Mouse (Mus musculus): Measurements from ENCODE around the gene Gmeb2. TPM values are rescaled to one million over a fixed set of nuclear protein-coding genes. Genes with fewer than 3 reads are reported as not detected.
"Not testable (repeated sequence)": the region's sequence is repeated elsewhere in the genome, so short reads cannot be mapped to it uniquely, and the experiment has no call there.

The Gmeb2 gene
- 16.4 and 16.7 TPM in 2 replicates for polyA plus RNA-seq (2011; ENCODE audit: insufficient read depth, insufficient read length, low read depth, missing spikeins)

DNA sequence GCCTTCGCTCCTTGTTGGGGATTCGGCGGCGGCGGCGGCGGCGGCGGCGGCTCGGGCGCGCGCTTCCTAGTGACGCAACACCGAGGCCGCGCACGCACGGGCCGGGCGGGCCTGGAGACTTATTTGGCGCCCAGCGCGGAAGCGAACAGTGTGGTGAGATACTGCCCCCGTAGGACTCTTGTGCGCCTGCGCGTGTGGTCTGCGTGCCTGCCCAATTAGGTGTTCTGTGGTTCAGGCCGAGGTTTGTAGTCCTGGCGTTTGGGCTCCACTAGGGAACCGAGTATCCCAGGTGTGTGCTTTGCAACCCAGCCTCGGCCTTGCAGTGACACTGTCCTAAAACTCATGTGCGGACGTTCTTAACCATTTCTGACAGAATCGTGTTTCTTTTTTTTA, at the start of gene Gmeb2:
Gmeb2 (minus strand) TSS at position 78 of the 393 bp plus-strand sequence.
- not testable (repeated sequence) for H3K36me3 ChIP-seq (ENCODE audit: control insufficient read depth, insufficient read depth, low read length, poor library complexity, severe bottlenecking); H3K4me1 ChIP-seq (ENCODE audit: control insufficient read depth, insufficient read depth, low read length); H3K9me3 ChIP-seq (replicated peaks; ENCODE audit: control insufficient read depth, insufficient read depth, low read length, poor library complexity, severe bottlenecking); H3K27me3 ChIP-seq (ENCODE audit: control insufficient read depth, insufficient read depth, low read length, poor library complexity, severe bottlenecking)
- TF ChIP-seq POLR2A (IDR thresholded peaks at IDR 0.05; ENCODE audit: insufficient read depth, low read length), result peak; percentile 72
- Histone ChIP-seq H3K4me3 (ENCODE audit: low read depth, low read length) (peak within 1 kb of the TSS; percentile 76), H3K27ac (ENCODE audit: insufficient read depth, low read length) (peak within 1 kb of the TSS; percentile 85), H3K9ac (ENCODE audit: low read depth, poor library complexity, severe bottlenecking) (peak within 1 kb of the TSS; percentile 82)

DNA sequence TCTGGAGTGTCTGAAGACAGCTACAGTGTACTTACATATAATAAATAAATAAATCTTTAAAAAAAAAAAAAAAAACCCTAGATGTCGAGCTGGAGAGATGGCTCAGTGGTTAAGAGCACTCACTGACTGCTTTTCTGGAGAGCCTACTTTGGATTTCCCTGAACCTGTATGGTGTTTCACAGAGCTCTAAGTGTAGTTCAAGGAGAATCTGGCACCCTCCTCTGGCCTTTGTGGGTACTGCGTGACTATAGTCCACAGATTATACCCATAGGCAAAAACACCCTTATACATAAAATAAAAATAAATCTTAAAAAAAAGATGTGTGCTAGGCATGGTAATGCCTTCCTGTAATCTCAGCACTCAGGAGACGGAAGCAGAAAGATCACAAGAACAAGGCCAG, 46.2 kb upstream of the Gmeb2 start:
- Histone ChIP-seq H3K9ac (ENCODE audit: low read depth, poor library complexity, severe bottlenecking) (no peak overlapping the region), H3K36me3 (ENCODE audit: control insufficient read depth, insufficient read depth, low read length, poor library complexity, severe bottlenecking) (peaks cover 63% of the 10 kb centered on the region)
- no peak for TF ChIP-seq EP300 (IDR thresholded peaks at IDR 0.05; ENCODE audit: insufficient read depth, low read depth, low read length)

DNA sequence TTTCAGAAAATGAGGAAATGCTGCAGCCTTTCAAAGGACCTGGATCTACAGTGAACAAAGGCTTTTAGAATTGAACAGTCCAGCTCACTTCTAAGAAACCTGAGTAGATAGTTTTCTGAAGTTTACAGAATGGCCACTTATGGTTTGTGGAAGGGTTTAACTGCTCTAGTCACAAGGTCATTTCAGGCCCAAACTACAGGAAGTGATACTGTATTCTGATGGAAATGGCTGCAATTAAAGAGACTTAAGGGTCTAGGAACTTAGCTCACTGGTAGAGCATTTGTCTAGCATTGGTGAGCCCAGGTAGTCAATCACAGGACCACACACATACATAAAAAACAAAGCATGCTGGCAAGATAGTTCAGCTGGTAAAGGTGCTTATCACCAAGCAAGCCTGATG, 44.7 kb upstream of the Gmeb2 start:
- Histone ChIP-seq H3K27me3 (ENCODE audit: control insufficient read depth, insufficient read depth, low read length, poor library complexity, severe bottlenecking) (no peaks in the 10 kb centered on the region), H3K27ac (ENCODE audit: insufficient read depth, low read length) (peak overlapping the region; percentile 77), H3K9me3 (replicated peaks; ENCODE audit: control insufficient read depth, insufficient read depth, low read length, poor library complexity, severe bottlenecking) (no peaks in the 10 kb centered on the region), H3K4me3 (ENCODE audit: low read depth, low read length) (no peak overlapping the region), H3K9ac (ENCODE audit: low read depth, poor library complexity, severe bottlenecking) (no peak overlapping the region), H3K4me1 (ENCODE audit: control insufficient read depth, insufficient read depth, low read length) (no peaks in the 10 kb centered on the region), H3K36me3 (ENCODE audit: control insufficient read depth, insufficient read depth, low read length, poor library complexity, severe bottlenecking) (peaks cover 61% of the 10 kb centered on the region)
- TF ChIP-seq EP300 (IDR thresholded peaks at IDR 0.05; ENCODE audit: insufficient read depth, low read depth, low read length) (no peak), CTCF (IDR thresholded peaks at IDR 0.05; ENCODE audit: low read depth, low read length) (no peak), POLR2A (IDR thresholded peaks at IDR 0.05; ENCODE audit: insufficient read depth, low read length) (no peak)

More for the DNA sequence above, 46.2 kb upstream of the Gmeb2 start:
- H3K27ac ChIP-seq (ENCODE audit: insufficient read depth, low read length), result no peak overlapping the region
- no peak overlapping the region for H3K4me3 ChIP-seq (ENCODE audit: low read depth, low read length)
- H3K27me3 ChIP-seq (ENCODE audit: control insufficient read depth, insufficient read depth, low read length, poor library complexity, severe bottlenecking), result no peaks in the 10 kb centered on the region
- no peaks in the 10 kb centered on the region for H3K4me1 ChIP-seq (ENCODE audit: control insufficient read depth, insufficient read depth, low read length)
- H3K9me3 ChIP-seq (replicated peaks; ENCODE audit: control insufficient read depth, insufficient read depth, low read length, poor library complexity, severe bottlenecking), result no peaks in the 10 kb centered on the region

DNA sequence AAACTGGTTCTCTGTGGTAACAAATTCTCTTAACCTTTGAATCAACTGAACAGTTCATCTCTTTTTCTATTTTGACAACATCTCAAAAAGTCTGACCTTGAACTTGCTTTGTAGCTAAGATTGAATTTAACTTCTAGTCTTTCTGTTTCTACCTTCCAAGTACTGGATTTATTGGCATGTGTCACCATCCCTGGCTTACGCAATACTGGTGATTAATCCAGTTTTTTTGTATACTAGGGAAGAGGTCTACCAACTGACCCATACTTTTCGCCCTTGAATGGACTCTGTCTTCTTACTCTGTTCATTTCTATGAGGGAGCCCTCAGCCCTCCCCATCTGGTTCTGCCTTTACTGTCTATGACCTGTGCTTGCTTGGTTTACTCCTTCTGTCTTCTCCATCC, 38.3 kb upstream of the Gmeb2 start:
- Histone ChIP-seq H3K4me3 (ENCODE audit: low read depth, low read length) (no peak overlapping the region), H3K9me3 (replicated peaks; ENCODE audit: control insufficient read depth, insufficient read depth, low read length, poor library complexity, severe bottlenecking) (no peaks in the 10 kb centered on the region), H3K4me1 (ENCODE audit: control insufficient read depth, insufficient read depth, low read length) (no peaks in the 10 kb centered on the region), H3K36me3 (ENCODE audit: control insufficient read depth, insufficient read depth, low read length, poor library complexity, severe bottlenecking) (peaks cover 71% of the 10 kb centered on the region), H3K27me3 (ENCODE audit: control insufficient read depth, insufficient read depth, low read length, poor library complexity, severe bottlenecking) (no peaks in the 10 kb centered on the region), H3K27ac (ENCODE audit: insufficient read depth, low read length) (no peak overlapping the region), H3K9ac (ENCODE audit: low read depth, poor library complexity, severe bottlenecking) (no peak overlapping the region)
- TF ChIP-seq POLR2A (IDR thresholded peaks at IDR 0.05; ENCODE audit: insufficient read depth, low read length) (no peak), CTCF (IDR thresholded peaks at IDR 0.05; ENCODE audit: low read depth, low read length) (no peak), EP300 (IDR thresholded peaks at IDR 0.05; ENCODE audit: insufficient read depth, low read depth, low read length) (no peak)

DNA sequence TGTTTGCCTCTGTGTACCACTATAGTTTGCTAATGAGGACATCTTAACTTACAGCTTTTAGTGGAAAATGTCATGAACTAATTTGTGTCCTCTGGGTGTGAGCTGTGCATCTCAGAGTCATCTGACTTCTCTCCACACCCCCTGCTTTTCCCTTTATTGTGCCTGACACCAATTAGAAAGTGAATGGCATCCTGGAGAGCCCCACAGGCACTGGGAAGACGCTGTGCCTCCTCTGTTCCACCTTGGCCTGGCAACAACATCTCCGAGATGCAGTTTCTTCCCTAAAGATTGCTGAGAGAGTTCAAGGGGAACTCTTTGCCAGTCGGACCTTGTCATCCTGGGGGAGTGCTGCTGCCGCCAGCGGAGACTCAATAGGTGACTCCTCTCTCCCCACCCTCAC, 34.3 kb upstream of the Gmeb2 start:
- H3K4me3 ChIP-seq (ENCODE audit: low read depth, low read length), result no peak overlapping the region
- H3K27me3 ChIP-seq (ENCODE audit: control insufficient read depth, insufficient read depth, low read length, poor library complexity, severe bottlenecking), result no peaks in the 10 kb centered on the region
- no peak overlapping the region for H3K9ac ChIP-seq (ENCODE audit: low read depth, poor library complexity, severe bottlenecking)
- no peaks in the 10 kb centered on the region for H3K9me3 ChIP-seq (replicated peaks; ENCODE audit: control insufficient read depth, insufficient read depth, low read length, poor library complexity, severe bottlenecking)
- H3K27ac ChIP-seq (ENCODE audit: insufficient read depth, low read length), result no peak overlapping the region
- TF ChIP-seq EP300 (IDR thresholded peaks at IDR 0.05; ENCODE audit: insufficient read depth, low read depth, low read length) (no peak), CTCF (IDR thresholded peaks at IDR 0.05; ENCODE audit: low read depth, low read length) (no peak), POLR2A (IDR thresholded peaks at IDR 0.05; ENCODE audit: insufficient read depth, low read length) (no peak)
- peaks cover 8% of the 10 kb centered on the region for H3K4me1 ChIP-seq (ENCODE audit: control insufficient read depth, insufficient read depth, low read length)
- H3K36me3 ChIP-seq (ENCODE audit: control insufficient read depth, insufficient read depth, low read length, poor library complexity, severe bottlenecking), result peaks cover 49% of the 10 kb centered on the region

DNA sequence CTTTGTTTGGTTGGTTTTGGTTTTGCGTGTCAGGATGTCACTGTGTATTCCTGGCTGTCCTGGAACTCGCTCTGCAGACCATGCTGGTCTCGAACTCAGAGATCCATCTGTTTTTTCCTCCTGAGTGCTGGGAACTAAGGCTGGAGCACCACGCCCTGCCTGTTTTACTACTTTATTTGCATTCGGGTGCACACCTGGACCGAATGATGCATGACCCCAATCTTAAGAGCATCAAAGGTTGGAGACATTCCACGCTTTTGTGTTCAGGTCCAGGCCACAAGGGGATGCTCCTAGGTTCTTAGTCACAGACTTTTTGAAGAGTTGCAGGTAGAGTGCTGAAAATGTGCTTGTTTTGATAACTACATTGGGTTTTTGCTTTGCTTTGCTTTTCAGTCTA, 32.3 kb upstream of the Gmeb2 start:
- H3K27ac ChIP-seq (ENCODE audit: insufficient read depth, low read length), result 0 out of 2 replicates have a peak overlapping the region, but pooled peaks have one; percentile 7
- TF ChIP-seq EP300 (IDR thresholded peaks at IDR 0.05; ENCODE audit: insufficient read depth, low read depth, low read length) (no peak), CTCF (IDR thresholded peaks at IDR 0.05; ENCODE audit: low read depth, low read length) (no peak)

More for the DNA sequence above, 32.3 kb upstream of the Gmeb2 start:
- no peaks in the 10 kb centered on the region for H3K9me3 ChIP-seq (replicated peaks; ENCODE audit: control insufficient read depth, insufficient read depth, low read length, poor library complexity, severe bottlenecking)
- H3K4me3 ChIP-seq (ENCODE audit: low read depth, low read length), result peak overlapping the region; percentile 97
- H3K4me1 ChIP-seq (ENCODE audit: control insufficient read depth, insufficient read depth, low read length), result peaks cover 8% of the 10 kb centered on the region
- peak overlapping the region; percentile 87 for H3K9ac ChIP-seq (ENCODE audit: low read depth, poor library complexity, severe bottlenecking)
- H3K27me3 ChIP-seq (ENCODE audit: control insufficient read depth, insufficient read depth, low read length, poor library complexity, severe bottlenecking), result no peaks in the 10 kb centered on the region
- H3K36me3 ChIP-seq (ENCODE audit: control insufficient read depth, insufficient read depth, low read length, poor library complexity, severe bottlenecking), result peaks cover 34% of the 10 kb centered on the region
